Mouse (Mus musculus): ENCODE data around the gene Sema6d.

- TF ChIP-seq CTCF (IDR thresholded peaks at IDR 0.05; ENCODE audit: insufficient read depth, low read length) (no peak), POLR2A (IDR thresholded peaks at IDR 0.05; ENCODE audit: borderline replicate concordance, extremely low read depth, low read depth, low read length) (no peak)
Observed at GRCm38 (mm10) chr2:124369291-124369690, 279.5 kb downstream of the Sema6d start.

All from lung, adult 2 months (tissue).